Mouse (Mus musculus) liver, embryonic 11.5 days (tissue): ENCODE data around the gene Gzme. TPM values are rescaled to one million over a fixed set of nuclear protein-coding genes. Genes with fewer than 3 reads are reported as not detected.
"Not testable (repeated sequence)": the region's sequence is repeated elsewhere in the genome, so short reads cannot be mapped to it uniquely, and the experiment has no call there.

Experiments used
- ATAC-seq: fragments of 200-750 bp; cut with Nextera tagmentation; replicated peaks from 2 replicates; pipeline ENCODE4 v1.8.0; 2017; ENCODE audit warnings: moderate number of reproducible peaks, mild to moderate bottlenecking, moderate TSS enrichment, moderate library complexity; ENCODE audit not compliant: low FRiP score
- DNase-seq: peaks from one replicate; pipeline ENCODE4 v3.0.0-alpha.2; 2017; ENCODE audit warnings: low spot score
- H3K27ac ChIP-seq: fragments of 300-500 bp; sonication (generic); 2 replicates; pipeline ENCODE4 v1.5.1; 2014; ENCODE audit warnings: mild to moderate bottlenecking, low read depth, low read length, control low read depth
- H3K27me3 ChIP-seq: fragments of 300-500 bp; sonication (generic); replicated peaks from 2 replicates; pipeline ENCODE4 v1.6.1; 2014; ENCODE audit warnings: low read length, mixed read lengths; ENCODE audit not compliant: control insufficient read depth, insufficient read depth
- H3K36me3 ChIP-seq: fragments of 300-500 bp; sonication (generic); 2 replicates; pipeline ENCODE4 v1.6.1; 2014; ENCODE audit warnings: mild to moderate bottlenecking, low read length, moderate library complexity, mixed read lengths; ENCODE audit not compliant: control insufficient read depth, insufficient read depth
- H3K4me1 ChIP-seq: fragments of 300-500 bp; sonication (generic); replicated peaks from 2 replicates; pipeline ENCODE4 v1.6.1; 2014; ENCODE audit warnings: low read length, mixed read lengths; ENCODE audit not compliant: control insufficient read depth, insufficient read depth
- H3K4me2 ChIP-seq: fragments of 300-500 bp; sonication (generic); 2 replicates; pipeline ENCODE4 v1.6.1; 2014; ENCODE audit warnings: mild to moderate bottlenecking, control low read depth, moderate library complexity
- H3K4me3 ChIP-seq: fragments of 300-500 bp; sonication (generic); 2 replicates; pipeline ENCODE4 v1.5.1; 2014; ENCODE audit warnings: low read depth, low read length, control low read depth
- H3K9ac ChIP-seq: fragments of 300-500 bp; sonication (generic); 2 replicates; pipeline ENCODE4 v1.6.1; 2014; ENCODE audit warnings: low read depth, low read length, control low read depth
- H3K9me3 ChIP-seq: fragments of 300-500 bp; sonication (generic); 2 replicates; pipeline ENCODE4 v1.6.1; 2016; ENCODE audit warnings: low read length, inconsistent platforms, mixed read lengths; ENCODE audit not compliant: control insufficient read depth
- WGBS: fragments of 180-500 bp; shearing (Covaris S2); extraction: QIAGEN DNeasy Blood & Tissue Kit; methylation state at CpG from one replicate; pipeline ENCODE4 v1.1.7; 2014; 5-methylcytosine and 5-hydroxymethylcytosine counted together
- polyA plus RNA-seq: library from polyadenylated mRNA; unstranded; fragments of >200 nt; fragmentation: Nextera tagmentation; extraction: Ambion mirVana; gene quantifications from 2 replicates; pipeline ENCODE4 v1.2.1, GENCODE M21; 2014

The Gzme gene
- polyA plus RNA-seq, 1 experiment from 2014 or later, result not detected

DNA sequence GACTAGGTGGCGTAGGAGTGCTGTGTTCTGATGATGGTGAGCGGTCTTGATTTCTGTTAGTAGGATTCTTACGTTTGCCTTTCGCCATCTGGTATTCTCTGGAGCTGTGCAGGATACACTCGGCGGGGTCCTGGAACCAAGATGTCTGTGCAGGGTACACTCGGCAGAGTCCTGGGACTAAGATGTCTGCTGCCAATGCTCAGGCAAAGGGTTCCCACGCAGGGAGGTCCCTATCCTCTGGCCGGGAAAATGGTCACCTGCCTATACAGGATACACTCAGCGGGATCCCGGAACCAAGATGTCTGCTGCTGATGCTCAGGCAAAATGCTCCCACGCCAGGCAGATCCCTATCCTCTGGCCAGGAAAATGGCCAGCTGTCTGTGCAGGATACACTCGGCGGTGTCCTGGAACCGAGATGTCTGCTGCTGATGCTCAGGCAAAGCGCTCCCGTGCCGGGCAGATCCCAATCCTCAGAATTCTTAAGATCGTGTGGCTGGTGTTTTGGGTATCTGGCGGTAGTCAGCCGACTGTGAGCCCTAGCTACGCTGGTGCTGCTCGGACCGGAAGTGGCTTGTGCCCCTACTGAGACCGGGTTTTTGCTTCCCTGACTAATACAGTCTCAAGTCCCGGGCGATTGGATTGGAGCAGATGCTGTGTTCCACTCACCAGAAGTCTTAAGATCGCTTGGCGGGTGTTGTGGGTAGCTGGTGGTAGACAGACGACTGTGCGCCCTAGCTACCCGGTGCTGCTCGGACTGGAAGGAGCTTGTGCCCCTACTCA is 4.7 kb downstream of the Gzme start:
- H3K36me3 ChIP-seq, H3K9me3 ChIP-seq, DNase-seq, H3K4me3 ChIP-seq, H3K27me3 ChIP-seq, H3K27ac ChIP-seq, H3K9ac ChIP-seq, H3K4me2 ChIP-seq, H3K4me1 ChIP-seq, ATAC-seq: not testable (repeated sequence)
- 82% methylated on average over 33 of the region's 33 CpGs for WGBS

DNA sequence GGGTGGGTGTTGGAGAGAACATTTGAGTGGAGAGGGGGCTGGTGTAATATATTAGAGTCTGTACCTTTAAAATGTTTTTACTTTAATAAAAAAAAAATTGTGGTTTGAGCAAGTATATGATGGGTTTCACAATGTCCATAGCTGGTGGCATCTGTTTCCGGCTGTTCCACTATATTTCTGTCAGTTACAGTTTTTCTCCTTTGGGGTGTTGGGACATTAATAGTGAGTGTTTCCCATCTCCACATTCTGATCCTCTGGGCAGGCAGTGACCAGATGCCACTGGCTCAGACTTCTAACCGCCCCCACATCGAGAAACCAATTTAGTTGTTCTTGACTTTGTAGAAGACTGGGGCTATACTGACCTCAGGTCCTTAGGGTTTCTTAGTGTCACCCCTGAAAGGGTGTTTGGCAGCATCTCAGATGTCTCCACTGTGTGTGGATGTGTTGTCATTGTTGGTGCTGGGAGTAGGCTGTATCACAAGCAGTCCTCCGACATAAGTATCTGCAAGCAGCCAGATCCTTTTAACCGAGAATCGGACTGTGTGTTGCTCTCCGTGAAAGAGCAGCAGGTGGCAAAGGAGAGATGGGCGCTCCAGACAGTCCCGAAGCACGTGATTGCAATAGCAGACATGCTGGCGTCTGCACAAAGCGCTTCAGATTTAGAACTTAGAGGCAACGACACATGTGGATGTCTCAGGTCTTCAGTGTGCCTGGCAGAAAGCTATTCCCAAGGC is 14.8 kb downstream of the Gzme start:
- DNase-seq (no peak), ATAC-seq (no peak)
- no peak overlapping the region for H3K4me2 ChIP-seq
- no peaks in the 10 kb centered on the region for H3K27me3 ChIP-seq
- no peak overlapping the region for H3K4me3 ChIP-seq
- WGBS, result 78% methylated on average over 13 of the region's 13 CpGs
- H3K9me3 ChIP-seq, result no peaks in the 10 kb centered on the region
- H3K27ac ChIP-seq, result no peak overlapping the region
- no peak overlapping the region for H3K9ac ChIP-seq
- H3K36me3 ChIP-seq, result no peaks in the 10 kb centered on the region
- no peaks in the 10 kb centered on the region for H3K4me1 ChIP-seq

DNA sequence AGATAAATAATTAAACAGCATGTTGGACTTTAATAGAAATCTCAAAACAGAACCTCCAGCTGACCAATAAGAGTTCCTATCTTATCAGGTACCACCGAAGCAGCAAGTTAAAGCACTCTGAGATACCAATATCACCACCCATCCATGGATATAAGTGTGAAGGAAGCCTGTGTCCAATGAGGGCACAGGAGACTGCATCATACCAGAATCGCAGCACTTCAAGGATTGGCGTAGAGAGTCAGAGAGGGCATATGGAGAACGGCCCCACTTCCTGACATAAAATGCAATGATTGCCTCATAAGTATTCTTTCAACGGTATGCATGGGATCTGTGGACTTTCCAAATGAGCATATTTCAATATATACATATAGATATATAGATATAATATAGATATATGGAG is 15.4 kb downstream of the Gzme start:
- ATAC-seq, result no peak
- DNase-seq, result no peak
- Histone ChIP-seq H3K27me3 (no peaks in the 10 kb centered on the region), H3K4me2 (no peak overlapping the region), H3K27ac (no peak overlapping the region), H3K9ac (no peak overlapping the region), H3K9me3 (no peaks in the 10 kb centered on the region), H3K4me1 (no peaks in the 10 kb centered on the region), H3K4me3 (no peak overlapping the region), H3K36me3 (no peaks in the 10 kb centered on the region)
- 81% methylated on average over 5 of the region's 5 CpGs for WGBS

DNA sequence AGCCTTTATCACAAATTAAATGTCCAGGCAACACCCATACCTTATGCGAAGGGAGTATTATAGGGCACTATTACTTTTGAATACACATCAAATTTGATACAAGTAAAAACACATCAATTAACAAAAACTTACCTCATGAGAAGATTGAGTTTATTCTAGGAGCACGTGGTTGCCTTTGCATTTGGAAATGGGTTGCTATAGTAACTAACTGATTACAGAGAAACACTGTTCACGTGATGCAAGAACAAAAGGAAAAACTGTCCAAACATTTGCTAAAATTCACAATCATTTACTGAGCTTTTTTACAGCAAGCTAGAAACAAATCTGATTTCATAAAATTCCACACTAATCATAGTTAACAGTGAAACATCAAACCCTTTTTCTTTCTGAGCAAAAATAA is 17.0 kb downstream of the Gzme start:
- H3K9me3 ChIP-seq, result no peaks in the 10 kb centered on the region
- WGBS, result 67% methylated on average over 3 of the region's 3 CpGs

DNA sequence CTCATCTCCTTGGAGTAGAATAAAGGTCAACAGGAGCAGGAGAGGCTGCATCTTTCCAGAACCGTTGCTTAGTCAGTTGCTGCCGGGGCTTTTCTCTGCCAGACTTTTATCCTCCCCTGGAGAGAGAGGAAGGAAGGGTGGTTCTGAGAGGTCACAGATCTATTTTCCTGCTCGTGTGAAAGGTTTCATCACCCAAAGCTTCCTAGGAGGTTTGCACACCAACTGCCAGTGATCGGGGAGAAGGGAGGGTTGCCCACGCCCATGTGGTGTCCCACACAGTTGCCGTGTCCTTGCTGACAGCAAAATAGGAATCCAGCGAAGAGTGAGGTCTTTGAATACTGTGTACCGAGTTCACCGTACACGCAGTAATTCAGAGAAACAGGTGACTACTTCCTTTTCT is 18.0 kb downstream of the Gzme start, which contains the start of gene Ctsg:
Gene Ctsg, minus strand, starts transcription at position 189 of the 400 bp plus-strand sequence.
- ATAC-seq (no peak), DNase-seq (no peak)
- H3K4me3 ChIP-seq, result no peak within 1 kb of the TSS
- H3K27ac ChIP-seq, result no peak within 1 kb of the TSS
- no peak within 1 kb of the TSS for H3K9ac ChIP-seq
- WGBS, result 63% methylated on average over 10 of the region's 10 CpGs
- H3K9me3 ChIP-seq, result no peaks in the 10 kb centered on the region
- H3K4me1 ChIP-seq, result no peaks in the 10 kb centered on the region
- no peaks in the 10 kb centered on the region for H3K36me3 ChIP-seq
- no peaks in the 10 kb centered on the region for H3K27me3 ChIP-seq
- no peak within 1 kb of the TSS for H3K4me2 ChIP-seq

More for the DNA sequence above, 17.0 kb downstream of the Gzme start:
- Histone ChIP-seq H3K9ac (no peak overlapping the region), H3K4me1 (no peaks in the 10 kb centered on the region), H3K4me3 (no peak overlapping the region), H3K27me3 (no peaks in the 10 kb centered on the region), H3K36me3 (no peaks in the 10 kb centered on the region), H3K27ac (no peak overlapping the region), H3K4me2 (no peak overlapping the region)
- no peak for ATAC-seq
- DNase-seq, result no peak

DNA sequence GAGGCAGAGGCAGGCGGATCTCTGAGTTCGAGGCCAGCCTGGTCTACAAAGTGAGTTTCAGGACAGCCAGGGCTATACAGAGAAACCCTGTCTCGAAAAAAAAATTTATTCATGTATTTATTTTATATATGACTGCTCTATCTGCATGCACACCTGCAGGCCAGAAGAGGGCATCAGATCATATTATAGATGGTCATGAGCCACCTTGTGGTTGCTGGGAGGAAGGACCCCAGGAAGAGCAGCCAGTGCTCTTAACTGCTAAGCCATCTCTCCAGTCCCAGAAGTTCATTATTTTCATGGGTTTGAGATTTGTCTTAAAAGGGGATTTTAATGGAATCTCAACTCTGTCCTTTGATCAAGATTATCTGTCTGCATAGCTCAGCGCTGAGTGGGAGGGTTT is 21.5 kb downstream of the Gzme start:
- WGBS, result 67% methylated on average over 4 of the region's 4 CpGs
- Histone ChIP-seq H3K4me1 (no peaks in the 10 kb centered on the region), H3K9ac (no peak overlapping the region), H3K4me2 (no peak overlapping the region), H3K9me3 (no peaks in the 10 kb centered on the region), H3K27ac (no peak overlapping the region), H3K36me3 (no peaks in the 10 kb centered on the region), H3K27me3 (no peaks in the 10 kb centered on the region), H3K4me3 (no peak overlapping the region)
- DNase-seq, result no peak
- ATAC-seq, result no peak

DNA sequence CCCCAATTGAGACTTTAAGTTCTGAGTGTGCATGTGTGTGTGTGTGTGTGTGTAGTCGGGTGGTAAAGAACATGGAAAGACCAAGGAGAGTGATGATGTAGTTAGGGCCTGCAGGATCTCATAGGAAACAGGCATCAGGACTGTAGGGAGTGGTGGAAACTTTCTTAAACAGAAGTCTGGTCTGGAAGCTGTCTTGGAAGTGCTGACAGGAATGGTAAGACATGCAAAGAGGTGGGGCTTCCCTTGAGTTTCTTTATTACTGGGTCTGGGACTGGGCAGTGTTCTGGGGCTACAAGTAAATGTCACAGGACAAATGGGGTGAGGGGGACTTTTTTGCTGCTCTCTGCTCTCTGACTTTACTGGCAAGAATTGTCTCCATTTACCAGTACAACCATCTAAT is 22.8 kb downstream of the Gzme start:
- ATAC-seq (no peak), DNase-seq (no peak)
- H3K9ac ChIP-seq, result no peak overlapping the region
- H3K36me3 ChIP-seq, result no peaks in the 10 kb centered on the region
- no peaks in the 10 kb centered on the region for H3K4me1 ChIP-seq
- no peak overlapping the region for H3K4me2 ChIP-seq
- no peaks in the 10 kb centered on the region for H3K27me3 ChIP-seq
- H3K4me3 ChIP-seq, result no peak overlapping the region
- H3K9me3 ChIP-seq, result no peaks in the 10 kb centered on the region
- WGBS, result 55% methylated on average over 1 of the region's 1 CpGs
- H3K27ac ChIP-seq, result no peak overlapping the region

DNA sequence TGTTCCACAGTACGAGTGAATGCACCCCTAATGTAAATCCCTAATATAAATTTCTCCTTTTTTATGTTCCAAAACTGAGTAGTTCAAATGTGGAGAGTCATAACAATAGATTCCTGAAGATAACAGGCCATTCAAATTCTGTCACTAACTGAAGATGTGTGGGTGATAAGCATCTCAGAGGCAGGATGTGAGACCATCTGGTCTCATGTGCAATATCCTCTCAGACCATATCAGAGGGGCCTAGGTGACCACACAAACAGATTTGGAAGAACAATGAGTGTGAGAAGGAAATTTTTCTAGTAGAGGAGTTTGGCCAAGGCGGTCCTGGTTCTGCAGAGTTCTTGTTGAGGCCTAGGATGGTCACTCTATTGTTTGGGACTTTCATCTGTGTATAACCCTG is 27.1 kb downstream of the Gzme start:
- no peak overlapping the region for H3K4me3 ChIP-seq
- H3K4me2 ChIP-seq, result no peak overlapping the region
- H3K27me3 ChIP-seq, result no peaks in the 10 kb centered on the region
- 54% methylated on average over 2 of the region's 2 CpGs for WGBS
- DNase-seq, result no peak
- H3K4me1 ChIP-seq, result no peaks in the 10 kb centered on the region
- H3K27ac ChIP-seq, result no peak overlapping the region
- ATAC-seq, result no peak
- no peaks in the 10 kb centered on the region for H3K36me3 ChIP-seq
- H3K9ac ChIP-seq, result no peak overlapping the region
- H3K9me3 ChIP-seq, result no peaks in the 10 kb centered on the region

DNA sequence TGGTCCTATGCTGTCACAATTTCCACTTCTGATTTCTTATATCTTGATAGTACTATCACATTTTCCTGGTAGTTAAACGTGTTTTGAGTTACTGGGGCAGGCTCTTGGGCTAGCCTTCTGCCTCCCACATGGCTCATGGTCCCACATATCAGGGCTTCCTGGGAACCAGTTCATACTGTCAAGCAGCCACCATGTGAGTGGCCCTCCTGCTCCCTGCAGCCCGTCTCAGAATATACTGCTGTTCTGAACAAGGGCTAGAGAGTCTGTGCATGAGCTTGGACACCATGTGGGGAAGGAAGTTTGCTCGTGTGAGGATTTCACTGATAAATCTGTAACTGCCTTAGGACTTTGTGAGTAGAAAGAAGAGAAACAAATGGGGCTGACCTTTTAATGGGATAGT is 33.7 kb downstream of the Gzme start:
- Histone ChIP-seq H3K4me1 (no peaks in the 10 kb centered on the region), H3K4me3 (no peak overlapping the region), H3K9ac (no peak overlapping the region), H3K27ac (no peak overlapping the region), H3K9me3 (no peaks in the 10 kb centered on the region), H3K27me3 (no peaks in the 10 kb centered on the region), H3K36me3 (no peaks in the 10 kb centered on the region), H3K4me2 (no peak overlapping the region)
- WGBS, result 56% methylated on average over 3 of the region's 3 CpGs
- DNase-seq (no peak), ATAC-seq (no peak)
